Mouse (Mus musculus) cerebellum, adult 2 months (tissue): Measurements from ENCODE around the gene Lrig1. TPM values are rescaled to one million over a fixed set of nuclear protein-coding genes. Genes with fewer than 3 reads are reported as not detected.

Source experiments
- DNase-seq, 2 experiments: peaks; one replicate each; pipeline ENCODE4 v3.0.0; 2021
- H3K27ac ChIP-seq: fragments of 200-500 bp; 2 replicates; pipeline ENCODE4 v1.5.1; 2012; ENCODE audit warnings: low read length, control low read depth, inconsistent platforms; ENCODE audit not compliant: insufficient read depth
- H3K27me3 ChIP-seq: fragments of 200-500 bp; 2 replicates; pipeline ENCODE4 v1.6.1; 2012; ENCODE audit warnings: inconsistent platforms, mild to moderate bottlenecking, low read length, moderate library complexity; ENCODE audit not compliant: control insufficient read depth, insufficient read depth
- H3K4me1 ChIP-seq: fragments of 200-500 bp; 2 replicates; pipeline ENCODE4 v1.6.1; 2011; ENCODE audit warnings: low read length; ENCODE audit not compliant: control insufficient read depth, insufficient read depth
- H3K4me3 ChIP-seq: fragments of 200-500 bp; replicated peaks from 2 replicates; pipeline ENCODE3; 2011; ENCODE audit warnings: mild to moderate bottlenecking, low read depth, low read length, control low read depth; ENCODE audit not compliant: insufficient read depth
- CTCF ChIP-seq: fragments of 200-500 bp; IDR thresholded peaks from 2 replicates; pipeline ENCODE4 v1.5.1; 2011; ENCODE audit warnings: low read depth, mild to moderate bottlenecking, control low read depth, low read length, moderate library complexity, borderline replicate concordance; ENCODE audit not compliant: insufficient read depth
- POLR2A ChIP-seq: fragments of 200-500 bp; IDR thresholded peaks from 2 replicates; pipeline ENCODE4 v1.6.1; 2011; ENCODE audit warnings: low read length, control low read depth, borderline replicate concordance; ENCODE audit not compliant: insufficient read depth
- WGBS: fragments of 180-500 bp; shearing (Covaris S2); methylation state at CpG from one replicate; pipeline ENCODE4 v1.1.7; 2018; 5-methylcytosine and 5-hydroxymethylcytosine counted together
- polyA plus RNA-seq: library from polyadenylated mRNA; depleted of rRNA; stranded (reverse); fragments of >200 nt; gene quantifications from 2 replicates; pipeline ENCODE4 v1.2.3, GENCODE M21; 2012

The Lrig1 gene
- polyA plus RNA-seq, 1 experiment = 86.2 TPM

GRCm38 (mm10) chr6:94626807-94627206, 73.2 kb downstream of the Lrig1 start:
- Histone ChIP-seq H3K27ac (peak overlapping the region; percentile 30), H3K4me3 (no peak overlapping the region), H3K4me1 (peaks cover 28% of the 10 kb centered on the region), H3K27me3 (no peaks in the 10 kb centered on the region)
- peak; percentile 51 to 74 for DNase-seq
- TF ChIP-seq CTCF (no peak), POLR2A (no peak)
- WGBS = 5% methylated on average over 2 of the region's 2 CpGs

GRCm38 (mm10) chr6:94625896-94626295, 74.1 kb downstream of the Lrig1 start:
- no peak for DNase-seq
- Histone ChIP-seq H3K4me3 (no peak overlapping the region), H3K27me3 (no peaks in the 10 kb centered on the region), H3K27ac (peak overlapping the region; percentile 30), H3K4me1 (peaks cover 28% of the 10 kb centered on the region)
- TF ChIP-seq POLR2A (no peak), CTCF (no peak)
- WGBS = 95% methylated on average over 5 of the region's 5 CpGs

- no peak for DNase-seq
- no peak overlapping the region for H3K4me3 ChIP-seq
- H3K4me1 ChIP-seq = peaks cover 24% of the 10 kb centered on the region
- WGBS = 87% methylated on average over 5 of the region's 5 CpGs
- no peaks in the 10 kb centered on the region for H3K27me3 ChIP-seq
- no peak overlapping the region for H3K27ac ChIP-seq
- TF ChIP-seq CTCF (no peak), POLR2A (no peak)
Measured at GRCm38 (mm10) chr6:94624543-94624942, 75.4 kb downstream of the Lrig1 start.

GRCm38 (mm10) chr6:94622983-94623382, 77.0 kb downstream of the Lrig1 start:
- DNase-seq = peak; percentile 65 to 78
- no peak overlapping the region for H3K4me3 ChIP-seq
- peaks cover 23% of the 10 kb centered on the region for H3K4me1 ChIP-seq
- no peaks in the 10 kb centered on the region for H3K27me3 ChIP-seq
- no peak overlapping the region for H3K27ac ChIP-seq
- TF ChIP-seq POLR2A = no peak
- peak; percentile 95 for TF ChIP-seq CTCF
- 67% methylated on average over 4 of the region's 4 CpGs for WGBS

GRCm38 (mm10) chr6:94620801-94621301, 79.1 kb downstream of the Lrig1 start:
- Histone ChIP-seq H3K4me1 (peaks cover 2% of the 10 kb centered on the region), H3K27ac (peak overlapping the region; percentile 13; the same call in 1 of the 2 replicates), H3K27me3 (no peaks in the 10 kb centered on the region), H3K4me3 (no peak overlapping the region)
- DNase-seq = no peak
- TF ChIP-seq POLR2A (no peak), CTCF (no peak)
- WGBS = 66% methylated on average over 9 of the region's 9 CpGs

- Histone ChIP-seq H3K27me3 (no peaks in the 10 kb centered on the region), H3K27ac (no peak overlapping the region), H3K4me3 (no peak overlapping the region), H3K4me1 (peaks cover 2% of the 10 kb centered on the region; the same call in 1 of the 2 replicates)
- WGBS = 55% methylated on average over 6 of the region's 6 CpGs
- TF ChIP-seq POLR2A = no peak
- TF ChIP-seq CTCF = no peak
- DNase-seq = no peak
Measured at GRCm38 (mm10) chr6:94620287-94620686, 79.7 kb downstream of the Lrig1 start.

- no peak for DNase-seq
- Histone ChIP-seq H3K4me1 (peaks cover 2% of the 10 kb centered on the region; the same call in 1 of the 2 replicates), H3K27ac (no peak overlapping the region), H3K4me3 (no peak overlapping the region), H3K27me3 (no peaks in the 10 kb centered on the region)
- WGBS = 77% methylated on average over 5 of the region's 5 CpGs
- TF ChIP-seq POLR2A = no peak
- no peak for TF ChIP-seq CTCF
Measured at GRCm38 (mm10) chr6:94618671-94619070, 81.3 kb downstream of the Lrig1 start.

GRCm38 (mm10) chr6:94615936-94616335, 84.0 kb downstream of the Lrig1 start:
- H3K4me3 ChIP-seq = no peak overlapping the region
- no peak overlapping the region for H3K27ac ChIP-seq
- no peaks in the 10 kb centered on the region for H3K27me3 ChIP-seq
- no peak for DNase-seq
- no peak for TF ChIP-seq POLR2A
- TF ChIP-seq CTCF = no peak
- peaks cover 2% of the 10 kb centered on the region; the same call in 1 of the 2 replicates for H3K4me1 ChIP-seq
- 87% methylated on average over 4 of the region's 4 CpGs for WGBS

GRCm38 (mm10) chr6:94614346-94614745, 85.6 kb downstream of the Lrig1 start:
- no peak for TF ChIP-seq CTCF
- TF ChIP-seq POLR2A = no peak
- WGBS = 92% methylated on average over 6 of the region's 6 CpGs

More at GRCm38 (mm10) chr6:94614346-94614745, 85.6 kb downstream of the Lrig1 start:
- Histone ChIP-seq H3K4me3 (no peak overlapping the region), H3K4me1 (peaks cover 2% of the 10 kb centered on the region; the same call in 1 of the 2 replicates), H3K27ac (no peak overlapping the region), H3K27me3 (no peaks in the 10 kb centered on the region)
- DNase-seq = no peak
